ENCODE assay signal across 18 mouse cellular contexts in the genomic region with DNA sequence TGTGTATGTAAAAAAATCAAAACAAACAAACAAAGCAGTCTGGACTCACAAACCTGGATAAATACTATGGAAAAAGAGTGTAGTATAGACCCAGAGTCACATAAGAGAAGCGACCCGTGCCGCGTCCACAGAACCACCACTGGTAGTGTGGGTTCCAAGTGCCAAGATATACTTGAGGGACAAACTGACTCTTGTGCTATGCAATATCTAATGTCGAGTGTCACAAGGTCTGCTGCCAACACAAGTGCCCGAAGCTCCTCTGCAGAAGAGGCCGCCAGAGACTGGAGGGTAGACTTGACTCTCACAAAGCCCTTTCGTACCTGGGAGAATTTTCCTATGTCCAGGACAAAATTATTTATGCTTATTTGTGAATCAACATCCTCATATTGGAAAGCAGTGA.
DNase-seq lines count a peak whose midpoint lies in the region; ATAC-seq and TF ChIP-seq lines count a peak whose summit lies in the region.
"Had no signal": no experiment of that assay in that cellular context is flagged by ENCODE, and none has a peak within 500 bp of the region (broad histone marks: within the 10 kb centered on the region; RNA-seq: fewer than 3 reads in every experiment).

No protein-coding gene starts in this region.

- ATAC-seq in forebrain, embryonic 14.5 days, result 0 out of 2 replicates have a peak, but pooled peaks have one; percentile 9
- no peak for ATAC-seq in forebrain, postnatal 0 days
- ATAC-seq in kidney, embryonic 14.5 days (ENCODE audit: low FRiP score, low TSS enrichment), result 0 out of 2 replicates have a peak, but pooled peaks have one; percentile 24
- peak; percentile 31; the same call in 1 of the 2 replicates for ATAC-seq in neural tube, embryonic 14.5 days (ENCODE audit: low read depth)
- ATAC-seq in neural tube, embryonic 15.5 days (ENCODE audit: low FRiP score), result no peak
- ATAC-seq: intestine, postnatal 0 days had no signal

- H3K27me3 ChIP-seq in forebrain, embryonic 14.5 days (replicated peaks; ENCODE audit: control insufficient read depth, insufficient read depth, low read length), result no peaks in the 10 kb centered on the region
- H3K27me3 ChIP-seq in forebrain, postnatal 0 days (ENCODE audit: insufficient read depth, low read length), result no peaks in the 10 kb centered on the region
- no peaks in the 10 kb centered on the region for H3K27me3 ChIP-seq in kidney, embryonic 14.5 days (ENCODE audit: control insufficient read depth, insufficient read depth, low read length)
- no peaks in the 10 kb centered on the region for H3K27me3 ChIP-seq in neural tube, embryonic 14.5 days (ENCODE audit: control insufficient read depth, insufficient read depth, low read length)
- H3K27me3 ChIP-seq in neural tube, embryonic 15.5 days (replicated peaks), result no peaks in the 10 kb centered on the region
- H3K27me3 ChIP-seq: liver, embryonic 15.5 days had no signal

- whole genome bisulfite sequencing in forebrain, embryonic 14.5 days, result 89% methylated on average over 8 of the region's 8 CpGs
- 87% methylated on average over 8 of the region's 8 CpGs for WGBS in forebrain, postnatal 0 days
- 89% methylated on average over 8 of the region's 8 CpGs for WGBS in kidney, embryonic 14.5 days
- WGBS in neural tube, embryonic 14.5 days, result 88% methylated on average over 8 of the region's 8 CpGs
- 93% methylated on average over 8 of the region's 8 CpGs for WGBS in neural tube, embryonic 15.5 days

- no peaks in the 10 kb centered on the region for H3K9me3 ChIP-seq in forebrain, embryonic 14.5 days (replicated peaks; ENCODE audit: control insufficient read depth, low read length)
- no peaks in the 10 kb centered on the region for H3K9me3 ChIP-seq in forebrain, postnatal 0 days (ENCODE audit: low read length)
- peaks cover 6% of the 10 kb centered on the region for H3K9me3 ChIP-seq in kidney, embryonic 14.5 days (ENCODE audit: control insufficient read depth, low read length)
- H3K9me3 ChIP-seq in neural tube, embryonic 14.5 days (ENCODE audit: control insufficient read depth, low read length), result no peaks in the 10 kb centered on the region
- H3K9me3 ChIP-seq in neural tube, embryonic 15.5 days (replicated peaks), result no peaks in the 10 kb centered on the region
- H3K9me3 ChIP-seq: liver, embryonic 15.5 days had no signal

- no peak overlapping the region for H3K27ac ChIP-seq in forebrain, embryonic 14.5 days (ENCODE audit: low read depth, low read length)
- H3K27ac ChIP-seq in forebrain, postnatal 0 days (ENCODE audit: low read depth, low read length), result no peak overlapping the region
- H3K27ac ChIP-seq in kidney, embryonic 14.5 days (ENCODE audit: low read depth, low read length), result no peak overlapping the region
- H3K27ac ChIP-seq in neural tube, embryonic 14.5 days (ENCODE audit: low read depth, low read length), result no peak overlapping the region
- H3K27ac ChIP-seq in neural tube, embryonic 15.5 days (replicated peaks), result no peak overlapping the region
- H3K27ac ChIP-seq: forebrain, embryonic 10.5 days; hindbrain, embryonic 10.5 days; kidney, postnatal 0 days; left cerebral cortex, adult 2 months; liver, embryonic 15.5 days; macrophage; midbrain, embryonic 10.5 days; stomach, postnatal 0 days had no signal

- no peak for DNase-seq in forebrain, embryonic 14.5 days (ENCODE audit: low spot score)
- no peak for DNase-seq in forebrain, postnatal 0 days
- no peak for DNase-seq in kidney, postnatal 10 days
- DNase-seq in naive thymus-derived CD4-positive, alpha-beta T cell, adult 2 months (ENCODE audit: low read depth), result peak; percentile 11
- DNase-seq in cerebellum, adult 8-10 months, result no peak
- DNase-seq: cerebellum, adult 11-12 months had no signal

- H3K36me3 ChIP-seq in forebrain, embryonic 14.5 days (ENCODE audit: control insufficient read depth, insufficient read depth, low read length), result no peaks in the 10 kb centered on the region
- no peaks in the 10 kb centered on the region for H3K36me3 ChIP-seq in forebrain, postnatal 0 days (ENCODE audit: insufficient read depth)
- H3K36me3 ChIP-seq in kidney, embryonic 14.5 days (ENCODE audit: control insufficient read depth, insufficient read depth, low read length), result no peaks in the 10 kb centered on the region
- no peaks in the 10 kb centered on the region for H3K36me3 ChIP-seq in neural tube, embryonic 14.5 days (ENCODE audit: control insufficient read depth, insufficient read depth, low read length)
- no peaks in the 10 kb centered on the region for H3K36me3 ChIP-seq in neural tube, embryonic 15.5 days
- H3K36me3 ChIP-seq: forebrain, embryonic 10.5 days; hindbrain, embryonic 10.5 days; liver, embryonic 15.5 days; midbrain, embryonic 10.5 days had no signal

- TF ChIP-seq CTCF in forebrain, postnatal 0 days (IDR thresholded peaks at IDR 0.05; ENCODE audit: low read depth), result no peak

- H3K4me1 ChIP-seq in forebrain, embryonic 14.5 days (ENCODE audit: control insufficient read depth, insufficient read depth, low read length), result no peaks in the 10 kb centered on the region
- no peaks in the 10 kb centered on the region for H3K4me1 ChIP-seq in forebrain, postnatal 0 days (ENCODE audit: insufficient read depth)
- no peaks in the 10 kb centered on the region for H3K4me1 ChIP-seq in kidney, embryonic 14.5 days (ENCODE audit: control insufficient read depth, insufficient read depth, low read length)
- H3K4me1 ChIP-seq in neural tube, embryonic 14.5 days (ENCODE audit: control insufficient read depth, insufficient read depth, low read length), result no peaks in the 10 kb centered on the region
- H3K4me1 ChIP-seq in neural tube, embryonic 15.5 days, result no peaks in the 10 kb centered on the region
- H3K4me1 ChIP-seq: forebrain, embryonic 10.5 days; hindbrain, embryonic 10.5 days; liver, embryonic 15.5 days; midbrain, embryonic 10.5 days had no signal

- H3K9ac ChIP-seq in forebrain, embryonic 14.5 days (ENCODE audit: low read length), result no peak overlapping the region
- no peak overlapping the region for H3K9ac ChIP-seq in forebrain, postnatal 0 days
- H3K9ac ChIP-seq in kidney, embryonic 14.5 days (ENCODE audit: low read depth, low read length), result no peak overlapping the region
- no peak overlapping the region for H3K9ac ChIP-seq in neural tube, embryonic 14.5 days (replicated peaks; ENCODE audit: low read depth, low read length)
- H3K9ac ChIP-seq in neural tube, embryonic 15.5 days (replicated peaks), result no peak overlapping the region
- H3K9ac ChIP-seq: liver, embryonic 15.5 days had no signal

- no peak overlapping the region for H3K4me3 ChIP-seq in forebrain, embryonic 14.5 days (ENCODE audit: low read depth, low read length)
- H3K4me3 ChIP-seq in forebrain, postnatal 0 days (ENCODE audit: low read depth, low read length), result no peak overlapping the region
- no peak overlapping the region for H3K4me3 ChIP-seq in kidney, embryonic 14.5 days (ENCODE audit: low read length)
- no peak overlapping the region for H3K4me3 ChIP-seq in neural tube, embryonic 14.5 days (ENCODE audit: low read depth, low read length)
- H3K4me3 ChIP-seq in neural tube, embryonic 15.5 days (replicated peaks), result no peak overlapping the region
- H3K4me3 ChIP-seq: forebrain, embryonic 10.5 days; hindbrain, embryonic 10.5 days; left cerebral cortex, adult 2 months; liver, embryonic 15.5 days; midbrain, embryonic 10.5 days had no signal

- H3K4me2 ChIP-seq in forebrain, embryonic 14.5 days (ENCODE audit: low read length), result no peak overlapping the region
- no peak overlapping the region for H3K4me2 ChIP-seq in forebrain, postnatal 0 days (ENCODE audit: low read depth)
- no peak overlapping the region for H3K4me2 ChIP-seq in kidney, embryonic 14.5 days (replicated peaks; ENCODE audit: low read depth, low read length)
- no peak overlapping the region for H3K4me2 ChIP-seq in neural tube, embryonic 14.5 days (ENCODE audit: low read depth, low read length)
- H3K4me2 ChIP-seq in neural tube, embryonic 15.5 days, result no peak overlapping the region
- H3K4me2 ChIP-seq: liver, embryonic 15.5 days had no signal

Comparison
In these comparisons a context has a peak if more than half of its experiments do, and no peak if none do; other contexts are left out.
1. ATAC-seq: peak in forebrain, embryonic 14.5 days (single experiment), kidney, embryonic 14.5 days (single experiment) and neural tube, embryonic 14.5 days (single experiment); none in forebrain, postnatal 0 days (single experiment) and neural tube, embryonic 15.5 days (single experiment).